Mouse (Mus musculus): Measurements from ENCODE around the gene Ezh1. TPM values are rescaled to one million over a fixed set of nuclear protein-coding genes. Genes with fewer than 3 reads are reported as not detected.

Gene Ezh1
- polyA plus RNA-seq, 1 experiment from 2014 or later, result 14.9 TPM

DNA sequence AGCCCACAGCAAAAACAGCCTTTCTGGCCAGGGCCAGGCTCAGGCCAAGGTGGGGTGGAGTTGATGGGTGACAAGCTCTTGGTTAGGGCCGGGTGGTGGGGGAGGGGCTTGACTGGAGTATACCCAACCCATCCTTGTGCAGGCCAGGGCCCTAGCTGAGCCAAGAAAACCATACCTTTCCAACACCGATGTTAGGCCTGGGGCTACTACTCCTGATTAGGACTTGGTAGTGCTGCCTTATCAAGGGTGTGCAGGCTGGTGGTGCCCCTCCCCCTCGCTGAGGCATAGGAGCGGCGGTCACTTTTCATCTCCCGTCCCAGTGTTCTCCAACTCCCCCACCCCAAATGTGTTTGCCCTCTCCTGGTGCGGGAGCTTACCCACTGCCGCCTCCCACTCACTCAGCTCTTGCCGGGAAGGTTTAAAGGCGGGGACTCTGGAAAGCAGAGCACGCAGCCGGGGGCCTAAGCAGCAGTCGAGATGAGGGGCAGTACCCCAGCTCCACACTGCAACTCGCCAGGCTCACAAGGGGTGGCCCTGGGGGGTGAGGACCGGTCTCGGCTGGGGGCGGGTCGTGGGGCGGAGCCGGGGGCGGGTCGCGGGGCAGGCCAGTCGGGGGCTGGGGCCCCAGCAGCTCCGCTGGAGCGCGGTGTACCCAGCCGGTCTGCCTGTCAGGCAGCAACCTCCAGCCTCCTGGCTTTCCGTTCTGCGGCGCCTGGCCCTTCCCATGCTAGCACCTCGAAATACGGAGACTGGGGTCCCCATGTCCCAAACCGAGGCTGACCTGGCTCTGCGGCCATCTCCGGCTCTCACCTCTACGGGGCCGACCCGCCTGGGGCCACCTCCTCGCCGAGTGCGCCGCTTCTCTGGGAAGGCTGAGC, 33.9 kb upstream of the Ezh1 start, which contains the start of gene Wnk4:
Wnk4 (plus strand) TSS at position 620 of the 878 bp plus-strand sequence.
- peak within 1 kb of the TSS; percentile 82 for H3K9ac ChIP-seq
- H3K9me3 ChIP-seq, result no peaks in the 10 kb centered on the region
- H3K4me3 ChIP-seq (replicated peaks), result peak within 1 kb of the TSS; percentile 61
- H3K4me1 ChIP-seq, result peaks cover 52% of the 10 kb centered on the region
- peaks cover 24% of the 10 kb centered on the region for H3K27me3 ChIP-seq (replicated peaks)
- H3K4me2 ChIP-seq, result peak within 1 kb of the TSS; percentile 94
- ATAC-seq (ENCODE audit: insufficient read depth, low FRiP score, low read depth), result peak; percentile 85
- peaks cover 15% of the 10 kb centered on the region for H3K36me3 ChIP-seq
- 1% methylated on average over 43 of the region's 43 CpGs for WGBS
- H3K27ac ChIP-seq, result peak within 1 kb of the TSS; percentile 92

DNA sequence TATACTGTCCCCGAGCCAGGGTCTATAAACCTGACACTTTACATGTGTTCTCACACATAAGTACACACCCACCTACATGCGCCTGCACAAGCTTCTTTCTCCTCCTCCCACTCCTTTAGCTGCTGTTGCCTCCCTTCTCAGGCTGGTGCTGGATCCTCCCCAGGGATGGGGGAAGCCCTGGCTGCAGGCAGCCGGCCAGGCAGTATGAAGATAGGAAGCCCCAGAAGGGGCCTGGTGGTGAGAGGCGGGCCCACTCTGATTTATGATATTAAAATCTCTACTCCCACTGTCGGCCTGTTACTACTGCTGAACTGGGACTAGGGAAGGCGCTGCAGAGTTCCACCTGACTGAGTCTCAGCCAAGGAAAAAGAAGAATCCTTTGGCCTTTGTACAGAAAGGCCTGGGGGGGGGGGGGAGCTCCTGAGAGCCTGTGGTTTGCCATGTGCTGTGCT, 33.0 kb upstream of the Ezh1 start:
- H3K9ac ChIP-seq, result no peak overlapping the region
- H3K36me3 ChIP-seq, result peaks cover 15% of the 10 kb centered on the region
- peak; percentile 33 for ATAC-seq (ENCODE audit: insufficient read depth, low FRiP score, low read depth)
- H3K27me3 ChIP-seq (replicated peaks), result peaks cover 18% of the 10 kb centered on the region
- H3K4me2 ChIP-seq, result peak overlapping the region; percentile 94
- peak overlapping the region; percentile 92 for H3K27ac ChIP-seq
- H3K9me3 ChIP-seq, result no peaks in the 10 kb centered on the region
- H3K4me1 ChIP-seq, result peaks cover 52% of the 10 kb centered on the region
- H3K4me3 ChIP-seq (replicated peaks), result peak overlapping the region; percentile 61
- 11% methylated on average over 6 of the region's 6 CpGs for WGBS

DNA sequence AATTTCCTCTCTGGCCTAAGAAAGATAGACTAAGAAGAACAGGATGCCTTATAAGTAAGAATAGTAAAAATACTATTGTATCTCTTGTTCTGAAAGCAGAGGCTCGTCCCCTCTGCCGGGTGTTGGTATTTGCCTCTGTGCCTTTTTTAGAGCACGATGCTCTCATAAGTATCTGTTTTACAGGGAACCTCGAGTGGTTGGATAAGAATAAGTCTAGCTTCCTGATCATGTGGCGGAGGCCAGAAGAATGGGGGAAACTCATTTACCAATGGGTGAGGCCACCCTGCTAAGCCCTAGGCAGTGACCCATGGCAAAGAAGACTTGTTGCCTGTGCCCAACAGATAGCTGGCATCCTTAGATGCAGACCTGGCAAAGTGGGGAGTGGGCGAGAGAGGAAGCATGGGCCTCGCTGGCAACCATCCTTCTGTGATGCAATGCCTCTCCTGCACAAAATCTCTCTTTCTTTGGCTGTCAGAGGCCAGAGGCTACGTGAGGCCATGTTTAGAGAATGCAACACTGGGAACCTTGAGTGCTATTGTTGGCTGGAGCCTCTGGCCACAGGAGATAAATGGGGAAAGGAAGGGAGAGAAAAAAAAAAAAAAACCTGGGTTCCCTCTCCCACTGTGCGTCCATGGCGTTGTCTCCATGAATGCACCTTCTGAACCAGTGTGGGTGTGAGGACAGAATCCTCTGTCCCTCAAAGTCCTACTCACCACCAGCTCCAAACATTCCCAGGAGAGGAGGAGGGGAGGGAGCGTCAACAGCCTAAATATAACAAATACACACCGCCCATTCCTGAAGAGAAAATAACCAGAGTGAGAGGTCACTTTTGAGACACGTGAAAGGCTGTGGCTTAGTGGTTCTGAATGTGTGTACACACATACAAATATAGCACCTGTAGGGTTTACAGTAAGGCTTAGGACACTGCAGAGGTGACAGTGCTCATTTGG, 29.8 kb upstream of the Ezh1 start:
- Histone ChIP-seq H3K36me3 (peaks cover 15% of the 10 kb centered on the region), H3K27me3 (replicated peaks) (no peaks in the 10 kb centered on the region), H3K4me2 (no peak overlapping the region), H3K9me3 (no peaks in the 10 kb centered on the region), H3K4me3 (replicated peaks) (no peak overlapping the region), H3K4me1 (peaks cover 38% of the 10 kb centered on the region), H3K27ac (no peak overlapping the region), H3K9ac (no peak overlapping the region)
- ATAC-seq (ENCODE audit: insufficient read depth, low FRiP score, low read depth), result no peak
- WGBS, result 86% methylated on average over 13 of the region's 13 CpGs

DNA sequence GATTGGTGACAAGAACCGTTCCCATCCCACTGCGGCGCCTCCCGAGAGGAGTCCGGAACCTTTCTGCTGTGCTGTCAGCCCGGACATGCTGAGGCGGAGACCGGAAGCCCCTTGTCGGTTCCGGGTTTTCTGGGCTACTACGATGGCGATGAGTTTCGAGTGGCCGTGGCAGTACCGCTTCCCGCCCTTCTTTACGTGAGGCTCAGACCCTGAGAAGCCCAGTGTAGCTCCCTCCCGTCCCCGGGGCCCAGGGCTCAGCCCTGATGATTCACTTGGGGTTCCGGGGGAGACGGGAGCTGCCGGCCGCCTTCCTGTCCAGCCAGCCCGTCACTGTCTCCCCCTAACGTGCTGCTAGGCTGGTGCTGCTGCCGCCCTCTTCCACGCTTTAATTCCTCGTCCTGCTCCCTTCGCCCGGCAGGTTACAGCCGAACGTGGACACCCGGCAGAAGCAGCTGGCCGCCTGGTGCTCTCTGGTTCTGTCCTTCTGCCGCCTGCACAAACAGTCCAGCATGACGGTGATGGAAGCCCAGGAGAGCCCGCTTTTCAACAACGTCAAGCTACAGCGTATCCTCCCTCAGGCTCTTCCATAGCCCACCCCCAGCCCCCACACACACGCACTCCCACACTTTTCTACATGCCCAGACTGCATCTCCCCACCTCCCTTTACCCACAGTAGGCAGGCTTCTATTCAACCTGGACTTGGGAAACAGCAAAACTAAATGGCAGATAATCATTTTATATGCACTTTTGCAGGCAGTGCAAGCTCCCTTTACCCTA, 27.5 kb upstream of the Ezh1 start, which contains the start of gene Vps25:
Vps25 (plus strand) TSS at position 95 of the 777 bp plus-strand sequence.
- peak; percentile 71 for ATAC-seq (ENCODE audit: insufficient read depth, low FRiP score, low read depth)
- peak within 1 kb of the TSS; percentile 87 for H3K4me3 ChIP-seq (replicated peaks)
- peak within 1 kb of the TSS; percentile 92 for H3K4me2 ChIP-seq
- H3K27me3 ChIP-seq (replicated peaks), result no peaks in the 10 kb centered on the region
- H3K9ac ChIP-seq, result peak within 1 kb of the TSS; percentile 88
- peaks cover 23% of the 10 kb centered on the region for H3K4me1 ChIP-seq
- H3K36me3 ChIP-seq, result peaks cover 15% of the 10 kb centered on the region
- H3K27ac ChIP-seq, result peak within 1 kb of the TSS; percentile 93
- no peaks in the 10 kb centered on the region for H3K9me3 ChIP-seq
- under 1% methylated on average over 40 of the region's 40 CpGs for WGBS

DNA sequence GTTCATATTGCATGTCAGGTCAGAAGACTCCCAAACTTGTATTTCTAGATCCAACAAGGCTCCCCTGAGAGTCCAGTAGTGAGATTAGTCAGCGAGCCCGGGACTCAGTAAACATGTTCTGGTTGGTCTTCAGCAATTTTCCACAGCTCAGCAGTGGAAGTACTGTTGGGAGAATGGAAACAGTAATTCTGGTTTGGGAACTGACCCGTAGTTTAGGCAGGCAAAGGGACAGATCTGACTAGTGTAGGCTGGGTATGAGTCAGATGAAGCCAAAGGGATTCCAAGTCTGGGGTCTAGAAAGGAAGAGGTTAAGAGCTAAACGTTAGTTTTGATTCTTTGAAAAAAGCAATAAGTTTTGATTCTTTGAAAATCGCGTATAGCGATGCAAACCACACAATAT, 26.7 kb upstream of the Ezh1 start:
- no peaks in the 10 kb centered on the region for H3K9me3 ChIP-seq
- no peaks in the 10 kb centered on the region for H3K27me3 ChIP-seq (replicated peaks)
- H3K4me2 ChIP-seq, result peak overlapping the region; percentile 92
- H3K4me1 ChIP-seq, result peaks cover 17% of the 10 kb centered on the region
- H3K9ac ChIP-seq, result peak overlapping the region; percentile 88; the same call in 1 of the 2 replicates
- peaks cover 7% of the 10 kb centered on the region; the same call in 1 of the 2 replicates for H3K36me3 ChIP-seq
- H3K4me3 ChIP-seq (replicated peaks), result peak overlapping the region; percentile 87
- no peak for ATAC-seq (ENCODE audit: insufficient read depth, low FRiP score, low read depth)
- H3K27ac ChIP-seq, result peak overlapping the region; percentile 93
- WGBS, result 4% methylated on average over 7 of the region's 7 CpGs

DNA sequence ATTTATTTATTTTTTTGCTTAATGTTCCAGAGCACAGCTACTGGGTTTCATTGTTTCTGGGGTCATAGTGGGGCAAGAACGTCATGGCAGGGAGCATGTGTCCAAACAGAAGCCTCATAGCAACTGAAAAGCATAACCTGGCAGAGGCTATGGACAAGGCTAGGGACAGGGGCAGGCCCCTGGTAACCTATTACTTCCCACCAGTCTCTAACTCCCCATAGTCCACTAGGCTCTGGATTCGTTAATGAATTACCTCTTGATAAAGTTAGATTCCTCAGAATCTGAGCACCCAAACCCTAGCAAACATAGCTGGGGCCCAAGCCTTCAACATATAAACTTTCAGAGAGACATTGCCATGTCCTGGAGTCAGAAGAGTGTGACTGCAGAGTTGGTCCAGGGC, 24.8 kb upstream of the Ezh1 start:
- no peak overlapping the region for H3K4me2 ChIP-seq
- H3K27ac ChIP-seq, result no peak overlapping the region
- 0 out of 2 replicates have a peak, but pooled peaks cover 1% of the 10 kb centered on the region for H3K36me3 ChIP-seq
- H3K9ac ChIP-seq, result no peak overlapping the region
- H3K27me3 ChIP-seq (replicated peaks), result no peaks in the 10 kb centered on the region
- no peaks in the 10 kb centered on the region for H3K9me3 ChIP-seq
- no peak overlapping the region for H3K4me3 ChIP-seq (replicated peaks)
- no peak for ATAC-seq (ENCODE audit: insufficient read depth, low FRiP score, low read depth)
- H3K4me1 ChIP-seq, result peaks cover 25% of the 10 kb centered on the region
- 59% methylated on average over 2 of the region's 2 CpGs for WGBS

DNA sequence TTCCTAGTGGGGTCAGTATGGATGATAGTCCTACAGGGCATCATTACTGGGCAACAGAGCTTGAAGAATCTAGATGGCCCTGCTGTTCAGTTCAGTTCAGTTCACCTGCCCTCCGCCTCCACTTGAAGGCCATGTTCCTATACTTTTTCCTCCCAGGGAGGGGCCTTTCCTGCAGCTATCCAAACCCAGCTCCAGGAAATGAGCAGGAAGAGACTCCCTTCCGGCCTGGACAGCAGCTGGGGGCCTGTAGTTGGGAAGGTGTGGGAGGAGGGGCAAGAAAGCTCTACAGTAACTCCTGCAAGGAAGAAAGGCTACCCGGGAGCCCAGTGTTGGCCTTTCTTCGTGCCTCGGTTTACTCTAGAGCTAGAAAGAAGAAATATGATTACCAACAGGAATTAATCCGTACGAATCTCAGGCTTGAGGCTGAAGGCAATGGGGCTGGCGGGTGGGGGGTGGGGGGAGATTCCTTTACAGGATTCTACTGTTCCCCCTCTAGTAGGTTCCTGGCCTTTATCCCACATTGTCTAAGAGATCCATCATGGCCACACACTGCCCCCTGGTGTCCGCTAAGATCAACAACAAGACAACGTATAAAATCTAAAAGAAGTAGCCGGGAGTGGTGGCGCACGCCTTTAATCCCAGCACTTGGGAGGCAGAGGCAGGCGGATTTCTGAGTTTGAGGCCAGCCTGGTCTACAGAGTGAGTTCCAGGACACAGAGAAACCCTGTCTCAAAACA, 22.2 kb upstream of the Ezh1 start:
- Histone ChIP-seq H3K9ac (no peak overlapping the region), H3K4me2 (peak overlapping the region; percentile 94), H3K36me3 (no peaks in the 10 kb centered on the region), H3K4me3 (replicated peaks) (no peak overlapping the region; the same call in 1 of the 2 replicates), H3K4me1 (peaks cover 17% of the 10 kb centered on the region; the same call in 1 of the 2 replicates), H3K9me3 (no peaks in the 10 kb centered on the region), H3K27ac (peak overlapping the region; percentile 48; the same call in 1 of the 2 replicates), H3K27me3 (replicated peaks) (no peaks in the 10 kb centered on the region)
- no peak for ATAC-seq (ENCODE audit: insufficient read depth, low FRiP score, low read depth)
- 27% methylated on average over 14 of the region's 14 CpGs for WGBS

DNA sequence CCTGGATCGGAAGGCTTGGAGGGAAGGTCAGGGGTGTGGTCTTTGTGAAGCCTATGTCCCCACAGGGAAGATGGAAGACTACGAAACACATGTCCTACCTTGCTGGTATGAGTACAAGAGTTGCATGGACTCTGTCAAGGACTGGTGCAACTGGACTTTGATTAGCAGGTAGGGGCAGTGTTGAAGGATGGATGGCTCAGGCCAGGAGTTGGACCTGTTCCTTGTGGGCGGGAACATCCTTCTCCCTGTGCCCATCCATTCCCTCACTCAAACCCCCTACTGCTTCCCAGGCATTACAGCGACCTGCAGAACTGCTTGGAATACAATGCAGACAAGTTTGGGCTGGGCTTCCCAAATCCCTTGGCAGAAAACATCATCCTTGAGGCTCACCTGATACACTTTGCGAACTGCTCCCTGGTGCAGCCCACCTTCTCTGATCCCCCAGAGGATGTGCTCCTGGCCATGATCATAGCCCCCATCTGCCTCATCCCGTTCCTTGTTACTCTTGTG, 21.3 kb upstream of the Ezh1 start:
- no peak overlapping the region for H3K27ac ChIP-seq
- H3K36me3 ChIP-seq, result no peaks in the 10 kb centered on the region
- peak overlapping the region; percentile 66 for H3K4me3 ChIP-seq (replicated peaks)
- no peaks in the 10 kb centered on the region for H3K27me3 ChIP-seq (replicated peaks)
- H3K9me3 ChIP-seq, result no peaks in the 10 kb centered on the region
- H3K4me2 ChIP-seq, result peak overlapping the region; percentile 94
- 81% methylated on average over 6 of the region's 6 CpGs for WGBS
- peaks cover 13% of the 10 kb centered on the region; the same call in 1 of the 2 replicates for H3K4me1 ChIP-seq
- no peak for ATAC-seq (ENCODE audit: insufficient read depth, low FRiP score, low read depth)
- H3K9ac ChIP-seq, result no peak overlapping the region

DNA sequence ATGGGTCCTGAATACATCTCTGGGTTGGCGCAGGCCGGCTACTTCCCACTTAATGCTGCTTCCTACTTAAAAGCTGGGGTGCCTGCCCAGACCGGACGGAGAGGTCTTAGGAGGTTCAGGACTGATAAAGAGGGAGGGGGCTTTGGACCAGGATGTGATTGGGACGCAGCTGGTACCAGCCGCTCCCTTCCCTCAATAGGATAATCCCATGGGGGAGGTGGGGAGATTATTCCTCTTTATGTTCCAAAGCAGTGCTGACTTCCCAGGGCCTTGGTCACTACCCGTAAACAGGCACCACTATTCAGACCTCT, 20.4 kb upstream of the Ezh1 start:
- Histone ChIP-seq H3K9me3 (no peaks in the 10 kb centered on the region), H3K4me2 (peak overlapping the region; percentile 94), H3K36me3 (no peaks in the 10 kb centered on the region), H3K27ac (peak overlapping the region; percentile 91), H3K27me3 (replicated peaks) (no peaks in the 10 kb centered on the region), H3K9ac (peak overlapping the region; percentile 63; the same call in 1 of the 2 replicates), H3K4me1 (peaks cover 11% of the 10 kb centered on the region; the same call in 1 of the 2 replicates), H3K4me3 (replicated peaks) (peak overlapping the region; percentile 66)
- 10% methylated on average over 7 of the region's 7 CpGs for WGBS
- 0 out of 2 replicates have a peak, but pooled peaks have one; percentile 12 for ATAC-seq (ENCODE audit: insufficient read depth, low FRiP score, low read depth)

DNA sequence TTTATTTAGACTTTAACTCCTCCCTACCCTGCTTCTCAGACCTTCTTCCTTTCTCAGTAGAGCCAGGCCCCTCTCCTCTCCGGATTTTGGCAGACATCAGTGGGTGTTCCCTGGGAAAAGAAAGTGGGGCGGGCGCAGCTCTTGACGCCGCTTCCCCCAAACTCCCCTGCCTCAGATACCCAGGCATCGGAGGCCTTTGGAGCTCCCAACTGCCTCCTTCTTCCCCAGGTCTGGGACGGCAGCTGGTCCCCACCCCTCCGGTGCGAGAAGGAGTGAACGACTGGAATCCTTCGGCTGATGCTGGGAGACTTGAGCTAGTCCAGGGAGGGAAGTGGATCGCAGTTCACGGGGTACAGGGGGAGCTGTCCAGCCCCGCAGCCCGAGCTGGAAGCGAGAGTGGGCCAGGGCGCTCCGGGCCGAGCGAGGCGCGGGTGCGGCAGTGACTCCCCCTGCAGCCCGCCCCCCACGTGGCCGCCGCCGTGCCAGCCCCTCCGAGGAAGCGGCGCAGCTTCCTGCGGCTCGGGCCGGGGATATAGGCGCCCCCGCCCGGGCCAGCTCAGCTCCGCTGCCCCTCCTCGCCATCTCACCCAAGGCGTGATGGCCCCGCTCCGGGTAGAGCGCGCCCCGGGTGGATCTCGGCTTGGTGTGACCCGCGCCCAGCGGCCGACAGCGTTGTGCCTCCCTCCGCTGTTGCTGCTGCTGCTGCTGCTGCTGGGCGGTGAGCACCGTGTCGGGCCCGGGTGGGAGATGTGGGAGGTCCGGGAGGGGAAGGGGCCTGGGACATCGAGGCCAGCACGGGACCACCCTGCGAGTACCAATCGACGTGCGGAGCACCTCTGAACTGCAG, 19.8 kb upstream of the Ezh1 start, which contains the start of gene Ramp2:
Ramp2 (plus strand) TSS at position 174 of the 847 bp plus-strand sequence.
- peak within 1 kb of the TSS; percentile 66 for H3K4me3 ChIP-seq (replicated peaks)
- peak within 1 kb of the TSS; percentile 94 for H3K4me2 ChIP-seq
- H3K27me3 ChIP-seq (replicated peaks), result no peaks in the 10 kb centered on the region
- peaks cover 11% of the 10 kb centered on the region; the same call in 1 of the 2 replicates for H3K4me1 ChIP-seq
- peak within 1 kb of the TSS; percentile 91 for H3K27ac ChIP-seq
- no peaks in the 10 kb centered on the region for H3K9me3 ChIP-seq
- no peaks in the 10 kb centered on the region for H3K36me3 ChIP-seq
- peak; percentile 59; the same call in 1 of the 2 replicates for ATAC-seq (ENCODE audit: insufficient read depth, low FRiP score, low read depth)
- peak within 1 kb of the TSS; percentile 63 for H3K9ac ChIP-seq
- WGBS, result under 1% methylated on average over 62 of the region's 63 CpGs
